Mouse (Mus musculus) heart, postnatal 0 days (tissue): ENCODE data around the gene Cecr2. TPM values are rescaled to one million over a fixed set of nuclear protein-coding genes. Genes with fewer than 3 reads are reported as not detected.
A peak's percentile ranks its signal among the peaks of the same experiment; 100 is the strongest.

ENCODE experiments used
- ATAC-seq: fragments of 200-750 bp; cut with Nextera tagmentation; 2 replicates; pipeline ENCODE4 v1.8.0; 2017; ENCODE audit warnings: low read depth, moderate number of reproducible peaks, moderate library complexity; ENCODE audit not compliant: insufficient read depth
- DNase-seq: peaks from one replicate; pipeline ENCODE4 v3.0.0-alpha.2; 2016; ENCODE audit warnings: low spot score
- H3K27ac ChIP-seq: fragments of 300-500 bp; sonication (generic); 2 replicates; pipeline ENCODE4 v1.5.1; 2014; ENCODE audit warnings: low read depth, mild to moderate bottlenecking
- H3K27me3 ChIP-seq: fragments of 300-500 bp; sonication (generic); 2 replicates; pipeline ENCODE4 v1.6.1; 2014; ENCODE audit warnings: low read length, mixed read lengths; ENCODE audit not compliant: control insufficient read depth, insufficient read depth
- H3K36me3 ChIP-seq: fragments of 300-500 bp; sonication (generic); replicated peaks from 2 replicates; pipeline ENCODE4 v1.6.1; 2014; ENCODE audit warnings: low read length, mixed read lengths; ENCODE audit not compliant: control insufficient read depth, insufficient read depth
- H3K4me1 ChIP-seq: fragments of 300-500 bp; sonication (generic); 2 replicates; pipeline ENCODE4 v1.6.1; 2014; ENCODE audit warnings: antibody characterized with exemption; ENCODE audit not compliant: control insufficient read depth, insufficient read depth
- H3K4me2 ChIP-seq: fragments of 300-500 bp; sonication (generic); 2 replicates; pipeline ENCODE4 v1.6.1; 2014; ENCODE audit warnings: low read depth, mild to moderate bottlenecking, low read length, moderate library complexity
- H3K4me3 ChIP-seq: fragments of 300-500 bp; sonication (generic); 2 replicates; pipeline ENCODE4 v1.5.1; 2014; ENCODE audit warnings: low read depth, low read length
- H3K9ac ChIP-seq: fragments of 300-500 bp; sonication (generic); replicated peaks from 2 replicates; pipeline ENCODE4 v1.6.1; 2014; ENCODE audit warnings: low read depth, low read length, mixed read lengths
- H3K9me3 ChIP-seq: fragments of 300-500 bp; sonication (generic); replicated peaks from 2 replicates; pipeline ENCODE4 v1.6.1; 2016; ENCODE audit warnings: low read length; ENCODE audit not compliant: control insufficient read depth
- CTCF ChIP-seq: IDR thresholded peaks from 2 replicates; pipeline ENCODE4 v1.5.1; 2016; ENCODE audit warnings: antibody characterized with exemption, control low read depth, low read depth
- EP300 ChIP-seq: IDR thresholded peaks from 2 replicates; pipeline ENCODE4 v1.6.1; 2016; ENCODE audit warnings: antibody characterized with exemption, low read depth
- WGBS: fragments of 180-500 bp; shearing (Covaris S2); extraction: QIAGEN DNeasy Blood & Tissue Kit; methylation state at CpG from one replicate; pipeline ENCODE4 v1.1.7; 2014; 5-methylcytosine and 5-hydroxymethylcytosine counted together
- microRNA-seq: library from miRNA; unstranded; fragments of <30 nt; microRNA quantifications from one replicate; pipeline ENCODE4, GENCODE M21; 2016
- polyA plus RNA-seq: library from polyadenylated mRNA; unstranded; fragments of >200 nt; fragmentation: Nextera tagmentation; extraction: Ambion mirVana; gene quantifications from 2 replicates; pipeline ENCODE4 v1.2.1, GENCODE M21; 2015
- total RNA-seq: library from RNA; depleted of rRNA; stranded (reverse); fragments of >200 nt; gene quantifications from 2 replicates; pipeline ENCODE4 v1.2.3, GENCODE M21; 2014; ENCODE audit warnings: low replicate concordance; rRNA removed

The Cecr2 gene
- total and polyA plus RNA-seq, 2 experiments from 2014 or later: 0.87 to 5.8 TPM

GRCm38 (mm10) chr6:120819294-120819693, 153.1 kb downstream of the Cecr2 start:
- Histone ChIP-seq H3K36me3 (peaks cover 21% of the 10 kb centered on the region), H3K9me3 (no peaks in the 10 kb centered on the region), H3K27me3 (no peaks in the 10 kb centered on the region), H3K27ac (no peak overlapping the region), H3K4me2 (no peak overlapping the region), H3K4me3 (no peak overlapping the region), H3K9ac (no peak overlapping the region), H3K4me1 (peaks cover 10% of the 10 kb centered on the region)
- TF ChIP-seq EP300 (no peak), CTCF (no peak)
- DNase-seq: no peak
- no peak for ATAC-seq
- 88% methylated on average over 2 of the region's 2 CpGs for WGBS

DNA sequence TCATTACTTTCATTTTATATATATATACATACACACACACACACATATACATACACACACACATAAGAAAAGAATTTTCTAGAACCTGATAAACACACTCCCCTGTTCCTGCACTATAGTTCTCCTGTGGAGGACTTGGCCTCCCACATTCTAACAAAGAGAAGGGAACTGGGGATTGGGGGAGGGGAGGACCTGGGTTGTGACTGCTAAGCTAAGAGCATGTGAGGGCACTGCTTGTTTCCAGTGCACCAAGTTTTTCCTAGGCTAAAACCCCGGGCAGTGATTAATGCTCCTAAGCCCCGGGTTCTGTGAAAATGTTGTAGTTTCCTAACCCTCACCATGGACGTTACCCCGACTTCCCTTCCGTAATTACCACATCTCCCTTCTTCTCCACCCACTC, 154.0 kb downstream of the Cecr2 start:
- Histone ChIP-seq H3K9me3 (no peaks in the 10 kb centered on the region), H3K27me3 (no peaks in the 10 kb centered on the region), H3K4me3 (no peak overlapping the region), H3K27ac (no peak overlapping the region), H3K36me3 (peaks cover 21% of the 10 kb centered on the region), H3K9ac (0 out of 2 replicates have a peak overlapping the region, but pooled peaks have one; percentile 4), H3K4me2 (no peak overlapping the region), H3K4me1 (peaks cover 10% of the 10 kb centered on the region)
- WGBS: 88% methylated on average over 5 of the region's 5 CpGs
- ATAC-seq: no peak
- no peak for TF ChIP-seq CTCF
- no peak for TF ChIP-seq EP300
- no peak for DNase-seq

Small RNA genes within 50 kb of the gene (microRNA-seq; reads per million reads assigned to microRNA genes)
- not detected for gene Gm25193

Other genes with a start within 250 kb of the Cecr2 start
- 3.5 and 6.5 TPM in 2 replicates for gene Il17ra, start 203.1 kb upstream of the Cecr2 start, total RNA-seq
- gene Il17ra, start 203.1 kb upstream of the Cecr2 start, polyA plus RNA-seq: 1.4 and 1.9 TPM in 2 replicates
- not detected in 2 replicates for gene Tmem121b, start 172.6 kb upstream of the Cecr2 start, total RNA-seq
- not detected in 2 replicates for gene Tmem121b, start 172.6 kb upstream of the Cecr2 start, polyA plus RNA-seq
- 25.7 and 26.6 TPM in 2 replicates for gene Hdhd5, start 135.1 kb upstream of the Cecr2 start, total RNA-seq
- gene Hdhd5, start 135.1 kb upstream of the Cecr2 start, polyA plus RNA-seq: 10.9 and 11.3 TPM in 2 replicates
- 0.31 TPM in 1 of 2 replicates, not detected in the other for gene Slc25a18, start 107.2 kb downstream of the Cecr2 start, total RNA-seq
- 0.26 and 0.58 TPM in 2 replicates for gene Slc25a18, start 107.2 kb downstream of the Cecr2 start, polyA plus RNA-seq
- 126 and 129 TPM in 2 replicates for gene Atp6v1e1, start 156.4 kb downstream of the Cecr2 start, total RNA-seq
- 172 and 173 TPM in 2 replicates for gene Atp6v1e1, start 156.4 kb downstream of the Cecr2 start, polyA plus RNA-seq
- 30.9 and 75.4 TPM in 2 replicates for gene Bcl2l13, start 169.8 kb downstream of the Cecr2 start, total RNA-seq
- 29.4 and 32.4 TPM in 2 replicates for gene Bcl2l13, start 169.8 kb downstream of the Cecr2 start, polyA plus RNA-seq